In genomic region chr12:53076595-53077400, GRCm38 (mm10) we compare ENCODE assay signal across 19 mouse cellular contexts.
"Had no signal": no experiment of that assay in that cellular context is flagged by ENCODE, and none has a peak within 500 bp of the region (broad histone marks: within the 10 kb centered on the region; RNA-seq: fewer than 3 reads in every experiment).

No protein-coding gene starts in this region.

- H3K27ac ChIP-seq: kidney, postnatal 0 days; layer of hippocampus, adult 2 months; limb, embryonic 10.5 days; limb, embryonic 13.5 days; liver, embryonic 12.5 days; liver, embryonic 15.5 days; lung, embryonic 15.5 days; midbrain, embryonic 10.5 days; midbrain, embryonic 13.5 days had no signal

- H3K4me2 ChIP-seq: limb, embryonic 13.5 days; liver, embryonic 12.5 days; liver, embryonic 15.5 days; lung, embryonic 15.5 days; midbrain, embryonic 13.5 days had no signal

- DNase-seq: kidney, postnatal 25 days; layer of hippocampus, adult 9-11 months; liver; lung, adult 18-20 months; lung, postnatal 10 days; lung, postnatal 36 days; thymus, adult 18-20 months; thymus, postnatal 36 days had no signal

- H3K4me3 ChIP-seq: layer of hippocampus, adult 2 months; limb, embryonic 10.5 days; limb, embryonic 13.5 days; liver, embryonic 12.5 days; liver, embryonic 15.5 days; lung, embryonic 15.5 days; megakaryocyte, embryonic 14.5 days; midbrain, embryonic 10.5 days; midbrain, embryonic 13.5 days had no signal

- H3K9ac ChIP-seq: limb, embryonic 13.5 days; liver, embryonic 12.5 days; liver, embryonic 15.5 days; lung, embryonic 15.5 days; midbrain, embryonic 13.5 days had no signal

- H3K4me1 ChIP-seq: limb, embryonic 10.5 days; limb, embryonic 13.5 days; liver, embryonic 12.5 days; liver, embryonic 15.5 days; lung, embryonic 15.5 days; megakaryocyte, embryonic 14.5 days had no signal

- H3K9me3 ChIP-seq: limb, embryonic 10.5 days; limb, embryonic 13.5 days; liver, embryonic 12.5 days; liver, embryonic 15.5 days; lung, embryonic 15.5 days; megakaryocyte, embryonic 14.5 days; midbrain, embryonic 10.5 days; midbrain, embryonic 13.5 days had no signal

- H3K36me3 ChIP-seq: limb, embryonic 10.5 days; limb, embryonic 13.5 days; liver, embryonic 12.5 days; liver, embryonic 15.5 days; lung, embryonic 15.5 days; midbrain, embryonic 10.5 days had no signal

- H3K27me3 ChIP-seq: limb, embryonic 13.5 days; liver, embryonic 12.5 days; liver, embryonic 15.5 days; lung, embryonic 15.5 days; megakaryocyte, embryonic 14.5 days; midbrain, embryonic 13.5 days had no signal

- ATAC-seq: liver, embryonic 12.5 days; midbrain, embryonic 13.5 days; midbrain, embryonic 16.5 days had no signal
